Mouse (Mus musculus) embryo, embryonic 9.5 days (tissue): ENCODE measurements around the gene Atp6v1g2.
"Not testable (repeated sequence)": the region's sequence is repeated elsewhere in the genome, so short reads cannot be mapped to it uniquely, and the experiment has no call there.

Source experiments
- DNase-seq: peaks from one replicate; pipeline ENCODE4 v3.0.0-alpha.2; 2017; ENCODE audit errors: extremely low spot score

Atp6v1g2 gene

GRCm38 (mm10) chr17:35202442-35202841, 31.0 kb upstream of the Atp6v1g2 start:
- no peak for DNase-seq

GRCm38 (mm10) chr17:35204494-35205379, 28.7 kb upstream of the Atp6v1g2 start, which contains the start of gene Lta:
Gene Lta, minus strand, starts transcription at chr17:35205351.
- no peak for DNase-seq

DNA sequence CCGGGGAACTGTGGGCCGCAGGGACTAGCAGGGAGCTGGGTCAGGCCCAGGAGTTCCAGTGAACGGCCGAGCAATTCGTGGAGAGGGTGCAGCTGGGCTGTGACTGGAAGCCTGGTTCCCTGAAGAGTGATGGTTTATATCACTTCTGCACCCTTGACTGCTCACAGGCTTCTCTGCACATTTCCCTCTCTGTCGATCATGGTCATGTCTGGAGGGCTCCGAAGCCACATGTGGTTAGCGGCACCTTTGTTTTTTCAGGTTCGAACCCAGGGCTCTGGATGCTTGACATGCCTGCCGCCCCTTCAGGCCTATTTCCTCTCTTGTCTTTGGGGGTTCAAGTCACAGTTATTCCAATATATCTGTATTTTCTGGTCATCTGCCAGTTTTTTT, 28.1 kb upstream of the Atp6v1g2 start:
- DNase-seq: no peak

GRCm38 (mm10) chr17:35209785-35210535, 23.5 kb upstream of the Atp6v1g2 start:
- no peak for DNase-seq

GRCm38 (mm10) chr17:35210593-35210992, 22.9 kb upstream of the Atp6v1g2 start:
- DNase-seq: no peak

- DNase-seq: no peak
Measured at GRCm38 (mm10) chr17:35213071-35213470, 20.4 kb upstream of the Atp6v1g2 start.

DNA sequence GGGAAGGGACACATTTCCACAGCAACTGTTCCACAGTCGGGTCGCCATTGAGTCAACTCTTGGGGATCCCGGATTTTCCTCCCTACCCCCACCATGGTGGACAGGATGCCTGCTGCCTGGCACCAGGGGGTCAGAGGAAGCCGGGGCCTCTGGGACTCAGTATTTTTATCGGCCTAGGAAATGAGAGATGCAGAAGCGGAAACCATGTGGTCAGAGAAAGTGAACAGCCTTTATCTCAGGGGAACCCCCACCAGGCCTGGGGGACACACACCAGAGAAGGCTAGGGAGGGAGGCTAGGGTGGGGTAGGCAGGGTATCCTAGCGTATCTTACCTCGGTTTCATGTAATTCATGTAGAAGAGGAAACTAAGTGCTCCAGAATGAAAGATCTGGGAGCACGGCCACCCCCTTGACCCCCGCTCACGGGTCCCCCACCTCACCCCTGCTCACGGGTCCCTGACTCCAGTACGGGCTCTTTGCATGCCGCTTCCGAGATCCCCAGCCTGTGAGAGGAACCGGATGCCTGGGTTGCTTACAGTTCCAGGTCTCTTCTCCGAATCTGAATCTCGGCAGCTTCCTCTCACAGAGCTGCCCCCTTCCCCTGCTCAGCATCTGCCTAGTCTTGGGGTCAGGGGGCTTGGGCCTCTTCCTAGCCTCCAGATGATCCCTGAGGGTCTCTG, 14.8 kb upstream of the Atp6v1g2 start:
- no peak for DNase-seq

- DNase-seq: no peak
Measured at GRCm38 (mm10) chr17:35219601-35220041, 13.8 kb upstream of the Atp6v1g2 start.

DNA sequence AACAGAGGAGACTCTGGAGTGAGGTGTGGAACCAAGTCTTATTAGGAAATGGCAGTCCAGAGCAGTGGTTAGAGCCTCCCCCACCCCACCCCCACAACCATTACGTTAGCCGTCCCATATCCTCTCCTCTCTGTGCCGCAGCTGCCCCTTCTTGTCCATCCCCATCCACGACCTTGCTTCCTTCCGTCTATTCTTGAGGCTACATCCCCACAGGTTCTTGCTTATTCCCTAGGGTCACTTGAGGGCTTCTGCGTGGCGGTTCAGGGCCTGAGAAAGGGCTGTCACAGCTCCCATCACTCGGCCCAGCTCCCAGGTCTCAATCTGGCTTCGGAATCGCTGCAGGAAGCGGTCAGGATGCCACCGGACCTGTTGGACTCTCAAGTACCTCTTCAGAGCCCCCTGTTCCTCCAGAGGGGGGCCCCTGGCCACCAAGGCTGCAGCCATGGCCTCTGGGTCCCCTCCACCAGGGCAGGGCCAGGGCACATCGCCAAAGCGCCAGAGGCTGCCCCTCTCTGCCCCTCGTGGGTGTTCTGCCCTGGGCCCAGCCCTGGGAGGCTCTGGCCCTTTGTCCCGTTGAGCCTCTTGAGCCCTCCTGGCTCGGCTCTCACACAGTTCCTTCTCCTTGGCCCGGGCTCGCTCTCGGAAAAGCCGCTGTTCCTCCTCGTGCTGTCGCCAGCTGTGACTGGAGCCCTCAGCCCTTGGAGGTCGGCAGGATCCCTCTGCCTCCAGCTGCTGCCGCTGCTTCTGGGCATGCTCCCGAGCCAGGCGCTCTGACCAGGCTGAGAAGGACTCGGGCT, 13.1 kb upstream of the Atp6v1g2 start, which contains the start of gene Gm16181:
Gm16181 (plus strand) TSS at position 679 of the 797 bp plus-strand sequence.
- no peak for DNase-seq

DNA sequence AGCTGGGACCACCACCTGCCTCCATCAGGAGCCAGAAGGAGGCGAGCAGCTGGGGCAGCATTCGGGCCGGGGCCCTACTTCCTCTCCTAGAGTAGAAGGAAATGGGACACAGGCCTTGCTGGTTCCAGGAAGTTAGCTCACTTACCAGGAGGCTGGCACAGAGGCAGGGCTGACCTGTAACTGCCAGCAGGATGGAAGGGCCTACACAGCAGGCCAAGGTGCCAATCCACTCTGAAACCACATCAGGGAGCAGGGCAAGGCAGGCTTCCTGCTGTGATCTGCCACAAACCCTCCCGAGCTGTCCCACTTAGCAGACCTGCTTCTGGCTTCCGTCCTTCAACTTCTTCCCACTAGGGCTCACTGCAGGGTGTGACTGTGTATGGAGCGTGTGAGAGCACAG, 11.2 kb upstream of the Atp6v1g2 start:
- no peak for DNase-seq

DNA sequence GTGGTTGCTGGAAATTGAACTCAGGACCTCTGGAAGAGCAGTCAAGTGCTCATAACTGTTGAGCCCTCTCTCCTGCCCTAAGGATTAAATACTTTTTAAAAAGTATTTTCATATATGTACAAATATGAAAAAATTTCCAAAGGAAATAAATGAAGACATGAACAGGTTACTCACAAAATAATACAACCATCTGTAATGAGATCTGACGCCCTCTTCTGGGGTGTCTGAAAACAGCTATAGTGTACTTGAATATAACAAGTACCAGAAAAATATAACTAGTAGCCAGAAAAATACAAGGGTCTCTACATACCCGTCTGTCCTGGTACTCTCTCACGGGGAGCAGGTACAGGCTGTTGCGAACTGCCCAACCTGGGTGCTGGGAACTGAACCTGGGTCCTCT, 8.8 kb upstream of the Atp6v1g2 start:
- no peak for DNase-seq

- DNase-seq: no peak
Measured at GRCm38 (mm10) chr17:35225456-35225855, 8.0 kb upstream of the Atp6v1g2 start.

DNA sequence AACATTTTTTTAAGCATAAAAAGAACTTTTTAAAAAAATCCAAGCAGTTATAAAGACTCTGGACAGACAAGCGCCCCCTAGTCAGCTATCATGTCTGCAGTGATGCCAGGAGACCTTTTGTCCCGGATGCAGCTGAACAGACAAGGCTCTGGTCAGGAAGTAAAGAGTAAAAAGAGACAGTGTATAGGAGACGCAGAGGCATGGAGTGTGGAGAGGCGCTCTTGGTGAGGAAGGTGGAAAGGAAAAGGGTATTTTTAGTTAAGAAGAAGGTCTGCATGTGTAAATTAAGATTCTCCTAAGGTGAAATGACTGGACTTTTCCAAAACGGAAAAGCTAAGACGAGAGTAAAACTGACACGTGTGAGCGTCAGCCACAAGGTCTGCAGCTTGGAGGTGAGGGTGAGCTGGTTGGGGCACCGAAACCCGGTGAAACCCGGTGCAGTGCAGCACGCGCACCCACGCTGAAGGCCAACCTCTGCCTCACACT, 6.9 kb upstream of the Atp6v1g2 start:
- no peak for DNase-seq

- no peak for DNase-seq
Measured at GRCm38 (mm10) chr17:35231022-35231421, 2.4 kb upstream of the Atp6v1g2 start.

GRCm38 (mm10) chr17:35232043-35232442, 1.4 kb upstream of the Atp6v1g2 start:
- peak; percentile 83 for DNase-seq

DNA sequence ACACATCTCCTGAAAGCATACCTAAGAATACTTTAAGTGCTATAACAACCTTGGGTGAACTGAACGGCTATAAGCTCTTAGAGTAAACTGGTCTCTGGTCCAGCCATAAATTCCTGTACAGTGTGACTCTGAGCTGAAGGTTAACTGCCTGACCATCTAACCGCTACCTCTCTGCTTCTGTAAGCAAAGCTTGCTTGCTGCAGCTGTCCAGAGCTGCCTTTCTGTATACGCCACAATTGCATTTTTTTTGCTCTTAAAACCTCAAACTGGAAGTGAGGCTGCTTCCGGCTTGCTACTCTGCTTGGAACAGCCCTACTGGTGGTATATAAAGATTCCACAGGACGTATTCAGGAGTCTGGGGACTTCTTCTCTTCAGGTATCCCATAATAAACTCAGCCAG, 801 bp upstream of the Atp6v1g2 start:
- DNase-seq: no peak

- not testable (repeated sequence) for DNase-seq
Measured at GRCm38 (mm10) chr17:35234090-35234489, 630 bp downstream of the Atp6v1g2 start.

GRCm38 (mm10) chr17:35234903-35235302, 1.4 kb downstream of the Atp6v1g2 start:
- peak; percentile 71 for DNase-seq

- DNase-seq: peak; percentile 88
Measured at GRCm38 (mm10) chr17:35235614-35236389, 2.3 kb downstream of the Atp6v1g2 start, which contains the start of gene Nfkbil1. Gene Nfkbil1, minus strand, starts transcription at chr17:35235792.

GRCm38 (mm10) chr17:35236390-35236746, 2.9 kb downstream of the Atp6v1g2 start:
- DNase-seq: peak; percentile 98
